Mouse (Mus musculus): ENCODE data around the gene Cmah. TPM values are rescaled to one million over a fixed set of nuclear protein-coding genes. Genes with fewer than 3 reads are reported as not detected.
A peak's percentile ranks its signal among the peaks of the same experiment; 100 is the strongest.

Cmah gene
- polyA plus RNA-seq, 1 experiment from 2014 or later, result 0.13 TPM

GRCm38 (mm10) chr13:24415506-24416206 is 88.5 kb downstream of the Cmah start:
- H3K4me3 ChIP-seq (ENCODE audit: low read depth, low read length), result no peak overlapping the region
- H3K9me3 ChIP-seq (ENCODE audit: control insufficient read depth, low read length), result no peaks in the 10 kb centered on the region
- DNase-seq (ENCODE audit: low spot score) (no peak), ATAC-seq (ENCODE audit: insufficient number of reproducible peaks, low FRiP score, low TSS enrichment, low read depth) (no peak)
- H3K4me2 ChIP-seq (ENCODE audit: low read depth, severe bottlenecking), result no peak overlapping the region
- no peaks in the 10 kb centered on the region for H3K4me1 ChIP-seq (ENCODE audit: control insufficient read depth, insufficient read depth, low read length)
- H3K27ac ChIP-seq (replicated peaks; ENCODE audit: low read depth, low read length), result no peak overlapping the region
- H3K9ac ChIP-seq (ENCODE audit: low read length), result no peak overlapping the region
- no peaks in the 10 kb centered on the region for H3K27me3 ChIP-seq (ENCODE audit: control insufficient read depth, insufficient read depth, low read length)
- WGBS, result 79% methylated on average over 13 of the region's 13 CpGs
- H3K36me3 ChIP-seq (ENCODE audit: control insufficient read depth, insufficient read depth, low read length), result no peaks in the 10 kb centered on the region

GRCm38 (mm10) chr13:24416409-24416808 is 89.2 kb downstream of the Cmah start:
- H3K36me3 ChIP-seq (ENCODE audit: control insufficient read depth, insufficient read depth, low read length), result no peaks in the 10 kb centered on the region
- H3K9me3 ChIP-seq (ENCODE audit: control insufficient read depth, low read length), result no peaks in the 10 kb centered on the region
- DNase-seq (ENCODE audit: low spot score) (peak; percentile 60), ATAC-seq (ENCODE audit: insufficient number of reproducible peaks, low FRiP score, low TSS enrichment, low read depth) (no peak)
- H3K4me3 ChIP-seq (ENCODE audit: low read depth, low read length), result no peak overlapping the region
- 35% methylated on average over 4 of the region's 4 CpGs for WGBS
- H3K27ac ChIP-seq (replicated peaks; ENCODE audit: low read depth, low read length), result no peak overlapping the region
- H3K4me1 ChIP-seq (ENCODE audit: control insufficient read depth, insufficient read depth, low read length), result no peaks in the 10 kb centered on the region
- no peak overlapping the region for H3K4me2 ChIP-seq (ENCODE audit: low read depth, severe bottlenecking)
- H3K27me3 ChIP-seq (ENCODE audit: control insufficient read depth, insufficient read depth, low read length), result no peaks in the 10 kb centered on the region
- no peak overlapping the region for H3K9ac ChIP-seq (ENCODE audit: low read length)

- no peaks in the 10 kb centered on the region for H3K27me3 ChIP-seq (ENCODE audit: control insufficient read depth, insufficient read depth, low read length)
- H3K36me3 ChIP-seq (ENCODE audit: control insufficient read depth, insufficient read depth, low read length), result no peaks in the 10 kb centered on the region
- DNase-seq (ENCODE audit: low spot score), result no peak
- no peak overlapping the region for H3K9ac ChIP-seq (ENCODE audit: low read length)
- no peaks in the 10 kb centered on the region for H3K4me1 ChIP-seq (ENCODE audit: control insufficient read depth, insufficient read depth, low read length)
- H3K27ac ChIP-seq (replicated peaks; ENCODE audit: low read depth, low read length), result no peak overlapping the region
- no peaks in the 10 kb centered on the region for H3K9me3 ChIP-seq (ENCODE audit: control insufficient read depth, low read length)
- H3K4me3 ChIP-seq (ENCODE audit: low read depth, low read length), result no peak overlapping the region
- no peak overlapping the region for H3K4me2 ChIP-seq (ENCODE audit: low read depth, severe bottlenecking)
- ATAC-seq (ENCODE audit: insufficient number of reproducible peaks, low FRiP score, low TSS enrichment, low read depth), result no peak
- WGBS, result 72% methylated on average over 1 of the region's 1 CpGs
Observed at GRCm38 (mm10) chr13:24418024-24418423, 90.8 kb downstream of the Cmah start.

DNA sequence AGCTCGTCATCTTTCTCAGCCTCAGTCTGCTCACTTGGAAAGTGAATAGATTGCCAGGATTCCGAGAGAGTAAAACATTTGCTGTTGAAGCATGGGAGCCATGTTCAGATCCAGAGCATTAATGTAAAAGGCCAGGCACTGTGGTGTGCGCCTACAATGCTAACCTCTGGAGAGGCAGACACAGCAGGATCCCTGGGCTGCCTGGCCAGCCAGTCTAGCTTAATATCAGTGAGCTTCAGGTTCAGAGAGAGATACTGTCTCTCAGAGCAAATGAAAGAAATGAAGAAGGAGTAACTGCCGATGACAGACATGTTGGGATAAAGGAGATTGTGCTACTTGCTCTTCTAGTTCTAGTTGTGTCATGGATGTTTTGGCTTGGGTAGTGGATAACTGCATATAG is 91.6 kb downstream of the Cmah start:
- Histone ChIP-seq H3K9me3 (ENCODE audit: control insufficient read depth, low read length) (no peaks in the 10 kb centered on the region), H3K27ac (replicated peaks; ENCODE audit: low read depth, low read length) (no peak overlapping the region), H3K27me3 (ENCODE audit: control insufficient read depth, insufficient read depth, low read length) (no peaks in the 10 kb centered on the region), H3K4me2 (ENCODE audit: low read depth, severe bottlenecking) (no peak overlapping the region), H3K9ac (ENCODE audit: low read length) (no peak overlapping the region), H3K4me3 (ENCODE audit: low read depth, low read length) (no peak overlapping the region), H3K36me3 (ENCODE audit: control insufficient read depth, insufficient read depth, low read length) (no peaks in the 10 kb centered on the region), H3K4me1 (ENCODE audit: control insufficient read depth, insufficient read depth, low read length) (no peaks in the 10 kb centered on the region)
- DNase-seq (ENCODE audit: low spot score) (no peak), ATAC-seq (ENCODE audit: insufficient number of reproducible peaks, low FRiP score, low TSS enrichment, low read depth) (no peak)
- WGBS, result 87% methylated on average over 4 of the region's 4 CpGs

- Histone ChIP-seq H3K4me3 (ENCODE audit: low read depth, low read length) (no peak overlapping the region), H3K4me2 (ENCODE audit: low read depth, severe bottlenecking) (no peak overlapping the region), H3K27ac (replicated peaks; ENCODE audit: low read depth, low read length) (no peak overlapping the region), H3K9me3 (ENCODE audit: control insufficient read depth, low read length) (no peaks in the 10 kb centered on the region), H3K36me3 (ENCODE audit: control insufficient read depth, insufficient read depth, low read length) (no peaks in the 10 kb centered on the region), H3K9ac (ENCODE audit: low read length) (no peak overlapping the region), H3K4me1 (ENCODE audit: control insufficient read depth, insufficient read depth, low read length) (no peaks in the 10 kb centered on the region), H3K27me3 (ENCODE audit: control insufficient read depth, insufficient read depth, low read length) (no peaks in the 10 kb centered on the region)
- ATAC-seq (ENCODE audit: insufficient number of reproducible peaks, low FRiP score, low TSS enrichment, low read depth) (no peak), DNase-seq (ENCODE audit: low spot score) (no peak)
- 82% methylated on average over 13 of the region's 13 CpGs for WGBS
Observed at GRCm38 (mm10) chr13:24419560-24420250, 92.5 kb downstream of the Cmah start.

DNA sequence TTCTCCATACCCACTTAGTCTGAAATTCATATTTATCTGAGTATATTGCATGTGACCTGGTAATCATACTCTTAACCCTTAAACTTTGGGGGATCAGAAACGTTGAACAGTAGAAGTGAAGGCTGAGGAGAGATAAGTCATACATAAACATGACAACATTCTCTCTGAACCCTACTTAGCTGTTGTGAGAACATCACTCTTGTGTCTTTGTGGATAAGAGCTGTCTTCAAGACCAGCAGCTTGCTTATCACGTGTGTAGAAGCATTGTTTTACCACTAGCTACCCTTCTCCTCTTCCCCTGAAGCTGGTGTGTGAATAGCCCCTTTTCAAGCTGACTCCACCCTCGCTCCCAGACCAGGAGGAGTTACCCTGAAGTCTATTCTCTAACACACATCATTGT is 94.8 kb downstream of the Cmah start:
- Histone ChIP-seq H3K4me3 (ENCODE audit: low read depth, low read length) (no peak overlapping the region), H3K36me3 (ENCODE audit: control insufficient read depth, insufficient read depth, low read length) (no peaks in the 10 kb centered on the region), H3K9me3 (ENCODE audit: control insufficient read depth, low read length) (no peaks in the 10 kb centered on the region), H3K27me3 (ENCODE audit: control insufficient read depth, insufficient read depth, low read length) (no peaks in the 10 kb centered on the region), H3K27ac (replicated peaks; ENCODE audit: low read depth, low read length) (no peak overlapping the region), H3K4me2 (ENCODE audit: low read depth, severe bottlenecking) (no peak overlapping the region), H3K4me1 (ENCODE audit: control insufficient read depth, insufficient read depth, low read length) (no peaks in the 10 kb centered on the region), H3K9ac (ENCODE audit: low read length) (no peak overlapping the region)
- DNase-seq (ENCODE audit: low spot score) (no peak), ATAC-seq (ENCODE audit: insufficient number of reproducible peaks, low FRiP score, low TSS enrichment, low read depth) (no peak)
- 74% methylated on average over 3 of the region's 3 CpGs for WGBS

- no peak overlapping the region for H3K4me3 ChIP-seq (ENCODE audit: low read depth, low read length)
- ATAC-seq (ENCODE audit: insufficient number of reproducible peaks, low FRiP score, low TSS enrichment, low read depth) (no peak), DNase-seq (ENCODE audit: low spot score) (no peak)
- no peaks in the 10 kb centered on the region for H3K36me3 ChIP-seq (ENCODE audit: control insufficient read depth, insufficient read depth, low read length)
- H3K4me2 ChIP-seq (ENCODE audit: low read depth, severe bottlenecking), result no peak overlapping the region
- no peaks in the 10 kb centered on the region for H3K9me3 ChIP-seq (ENCODE audit: control insufficient read depth, low read length)
- no peak overlapping the region for H3K9ac ChIP-seq (ENCODE audit: low read length)
- WGBS, result 74% methylated on average over 5 of the region's 5 CpGs
- no peaks in the 10 kb centered on the region for H3K4me1 ChIP-seq (ENCODE audit: control insufficient read depth, insufficient read depth, low read length)
- no peaks in the 10 kb centered on the region for H3K27me3 ChIP-seq (ENCODE audit: control insufficient read depth, insufficient read depth, low read length)
- H3K27ac ChIP-seq (replicated peaks; ENCODE audit: low read depth, low read length), result no peak overlapping the region
Observed at GRCm38 (mm10) chr13:24430215-24430614, 103.0 kb downstream of the Cmah start.

- Histone ChIP-seq H3K27me3 (ENCODE audit: control insufficient read depth, insufficient read depth, low read length) (no peaks in the 10 kb centered on the region), H3K4me3 (ENCODE audit: low read depth, low read length) (no peak overlapping the region), H3K9me3 (ENCODE audit: control insufficient read depth, low read length) (no peaks in the 10 kb centered on the region), H3K4me2 (ENCODE audit: low read depth, severe bottlenecking) (no peak overlapping the region), H3K9ac (ENCODE audit: low read length) (no peak overlapping the region), H3K4me1 (ENCODE audit: control insufficient read depth, insufficient read depth, low read length) (no peaks in the 10 kb centered on the region), H3K27ac (replicated peaks; ENCODE audit: low read depth, low read length) (no peak overlapping the region), H3K36me3 (ENCODE audit: control insufficient read depth, insufficient read depth, low read length) (no peaks in the 10 kb centered on the region)
- ATAC-seq (ENCODE audit: insufficient number of reproducible peaks, low FRiP score, low TSS enrichment, low read depth) (no peak), DNase-seq (ENCODE audit: low spot score) (no peak)
- WGBS, result 91% methylated on average over 3 of the region's 3 CpGs
Observed at GRCm38 (mm10) chr13:24431593-24431992, 104.4 kb downstream of the Cmah start.
